Mouse (Mus musculus): ENCODE data around the gene Phxr2. TPM values are rescaled to one million over a fixed set of nuclear protein-coding genes. Genes with fewer than 3 reads are reported as not detected.

Phxr2 gene
- polyA plus RNA-seq, 1 experiment from 2014 or later: not detected

GRCm38 (mm10) chr10:99089906-99090305 is 36.2 kb downstream of the Phxr2 start:
- Histone ChIP-seq H3K27ac (no peak overlapping the region), H3K4me3 (replicated peaks; ENCODE audit: low read depth, low read length) (no peak overlapping the region), H3K4me1 (replicated peaks; ENCODE audit: insufficient read depth, low read length) (no peaks in the 10 kb centered on the region), H3K27me3 (ENCODE audit: insufficient read depth, low read length) (no peaks in the 10 kb centered on the region), H3K36me3 (ENCODE audit: insufficient read depth, low read length) (no peaks in the 10 kb centered on the region), H3K9ac (ENCODE audit: low read depth, low read length) (no peak overlapping the region), H3K4me2 (ENCODE audit: low read length) (no peak overlapping the region), H3K9me3 (replicated peaks; ENCODE audit: low read length) (no peaks in the 10 kb centered on the region)
- TF ChIP-seq CTCF (IDR thresholded peaks at IDR 0.05; ENCODE audit: low read depth): no peak
- WGBS: 70% methylated on average over 6 of the region's 6 CpGs
- DNase-seq (ENCODE audit: low spot score) (no peak), ATAC-seq (replicated peaks; ENCODE audit: low FRiP score, low read depth) (no peak)

GRCm38 (mm10) chr10:99086029-99086428 is 40.1 kb downstream of the Phxr2 start:
- H3K4me2 ChIP-seq (ENCODE audit: low read length): no peak overlapping the region
- DNase-seq (ENCODE audit: low spot score) (no peak), ATAC-seq (replicated peaks; ENCODE audit: low FRiP score, low read depth) (no peak)
- no peak overlapping the region for H3K4me3 ChIP-seq (replicated peaks; ENCODE audit: low read depth, low read length)
- no peak for TF ChIP-seq CTCF (IDR thresholded peaks at IDR 0.05; ENCODE audit: low read depth)
- H3K36me3 ChIP-seq (ENCODE audit: insufficient read depth, low read length): no peaks in the 10 kb centered on the region
- H3K27me3 ChIP-seq (ENCODE audit: insufficient read depth, low read length): no peaks in the 10 kb centered on the region
- no peaks in the 10 kb centered on the region for H3K4me1 ChIP-seq (replicated peaks; ENCODE audit: insufficient read depth, low read length)
- no peak overlapping the region for H3K9ac ChIP-seq (ENCODE audit: low read depth, low read length)
- no peak overlapping the region for H3K27ac ChIP-seq
- no peaks in the 10 kb centered on the region for H3K9me3 ChIP-seq (replicated peaks; ENCODE audit: low read length)
- WGBS: 55% methylated on average over 6 of the region's 6 CpGs

- no peak for DNase-seq (ENCODE audit: low spot score)
- Histone ChIP-seq H3K27ac (no peak overlapping the region), H3K36me3 (ENCODE audit: insufficient read depth, low read length) (no peaks in the 10 kb centered on the region), H3K27me3 (ENCODE audit: insufficient read depth, low read length) (no peaks in the 10 kb centered on the region), H3K9me3 (replicated peaks; ENCODE audit: low read length) (no peaks in the 10 kb centered on the region), H3K9ac (ENCODE audit: low read depth, low read length) (no peak overlapping the region), H3K4me3 (replicated peaks; ENCODE audit: low read depth, low read length) (no peak overlapping the region), H3K4me2 (ENCODE audit: low read length) (peak overlapping the region; percentile 12; the same call in 1 of the 2 replicates), H3K4me1 (replicated peaks; ENCODE audit: insufficient read depth, low read length) (no peaks in the 10 kb centered on the region)
- TF ChIP-seq CTCF (IDR thresholded peaks at IDR 0.05; ENCODE audit: low read depth): no peak
- WGBS: 55% methylated on average over 6 of the region's 6 CpGs
- no peak for ATAC-seq (replicated peaks; ENCODE audit: low FRiP score, low read depth)
These were observed 40.9 kb downstream of the Phxr2 start for GRCm38 (mm10) chr10:99085240-99085587.

GRCm38 (mm10) chr10:99084397-99085239 is 41.5 kb downstream of the Phxr2 start:
- no peaks in the 10 kb centered on the region for H3K36me3 ChIP-seq (ENCODE audit: insufficient read depth, low read length)
- no peaks in the 10 kb centered on the region for H3K9me3 ChIP-seq (replicated peaks; ENCODE audit: low read length)
- peak; percentile 95 for TF ChIP-seq CTCF (IDR thresholded peaks at IDR 0.05; ENCODE audit: low read depth)
- H3K4me2 ChIP-seq (ENCODE audit: low read length): peak overlapping the region; percentile 12; the same call in 1 of the 2 replicates
- ATAC-seq (replicated peaks; ENCODE audit: low FRiP score, low read depth): peak; percentile 76
- no peaks in the 10 kb centered on the region for H3K27me3 ChIP-seq (ENCODE audit: insufficient read depth, low read length)
- peak; percentile 94 for DNase-seq (ENCODE audit: low spot score)
- no peak overlapping the region for H3K27ac ChIP-seq
- WGBS: 45% methylated on average over 23 of the region's 23 CpGs
- no peak overlapping the region for H3K9ac ChIP-seq (ENCODE audit: low read depth, low read length)
- no peak overlapping the region for H3K4me3 ChIP-seq (replicated peaks; ENCODE audit: low read depth, low read length)
- no peaks in the 10 kb centered on the region for H3K4me1 ChIP-seq (replicated peaks; ENCODE audit: insufficient read depth, low read length)

- H3K27ac ChIP-seq: no peak overlapping the region
- WGBS: 81% methylated on average over 14 of the region's 14 CpGs
- no peaks in the 10 kb centered on the region for H3K9me3 ChIP-seq (replicated peaks; ENCODE audit: low read length)
- ATAC-seq (replicated peaks; ENCODE audit: low FRiP score, low read depth) (no peak), DNase-seq (ENCODE audit: low spot score) (no peak)
- H3K36me3 ChIP-seq (ENCODE audit: insufficient read depth, low read length): no peaks in the 10 kb centered on the region
- no peak for TF ChIP-seq CTCF (IDR thresholded peaks at IDR 0.05; ENCODE audit: low read depth)
- H3K4me1 ChIP-seq (replicated peaks; ENCODE audit: insufficient read depth, low read length): no peaks in the 10 kb centered on the region
- no peak overlapping the region for H3K4me2 ChIP-seq (ENCODE audit: low read length)
- H3K4me3 ChIP-seq (replicated peaks; ENCODE audit: low read depth, low read length): no peak overlapping the region
- no peaks in the 10 kb centered on the region for H3K27me3 ChIP-seq (ENCODE audit: insufficient read depth, low read length)
- no peak overlapping the region for H3K9ac ChIP-seq (ENCODE audit: low read depth, low read length)
These were observed 42.6 kb downstream of the Phxr2 start for GRCm38 (mm10) chr10:99083431-99084003.

DNA sequence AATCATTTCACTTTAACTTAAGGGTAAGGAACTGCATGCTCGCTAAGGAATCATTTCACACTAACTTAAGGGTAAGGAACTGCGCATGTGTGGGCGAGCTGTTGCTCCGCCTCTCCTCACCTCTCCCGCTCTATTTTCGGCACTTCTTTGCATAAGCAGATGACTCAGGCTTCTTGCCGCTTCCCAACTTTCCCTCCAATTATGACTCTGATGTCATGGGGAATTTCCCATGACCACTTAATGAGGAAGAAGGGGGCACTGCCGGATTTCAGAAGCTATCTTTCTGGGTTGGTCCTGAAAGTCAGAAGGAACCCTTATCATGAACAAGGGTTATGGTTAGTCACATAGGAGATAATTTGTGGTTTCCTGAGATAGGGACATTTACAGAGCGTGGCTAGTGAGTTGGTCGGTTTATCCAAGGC is 44.5 kb downstream of the Phxr2 start:
- no peak for DNase-seq (ENCODE audit: low spot score)
- H3K27me3 ChIP-seq (ENCODE audit: insufficient read depth, low read length): no peaks in the 10 kb centered on the region
- no peak for ATAC-seq (replicated peaks; ENCODE audit: low FRiP score, low read depth)
- no peak overlapping the region for H3K4me2 ChIP-seq (ENCODE audit: low read length)
- H3K27ac ChIP-seq: no peak overlapping the region
- WGBS: 85% methylated on average over 10 of the region's 10 CpGs
- no peaks in the 10 kb centered on the region for H3K9me3 ChIP-seq (replicated peaks; ENCODE audit: low read length)
- H3K36me3 ChIP-seq (ENCODE audit: insufficient read depth, low read length): no peaks in the 10 kb centered on the region
- no peak overlapping the region for H3K4me3 ChIP-seq (replicated peaks; ENCODE audit: low read depth, low read length)
- no peaks in the 10 kb centered on the region for H3K4me1 ChIP-seq (replicated peaks; ENCODE audit: insufficient read depth, low read length)
- H3K9ac ChIP-seq (ENCODE audit: low read depth, low read length): no peak overlapping the region
- TF ChIP-seq CTCF (IDR thresholded peaks at IDR 0.05; ENCODE audit: low read depth): no peak
